Comparison of ENCODE assay signal across 8 mouse cellular contexts in the genomic region with DNA sequence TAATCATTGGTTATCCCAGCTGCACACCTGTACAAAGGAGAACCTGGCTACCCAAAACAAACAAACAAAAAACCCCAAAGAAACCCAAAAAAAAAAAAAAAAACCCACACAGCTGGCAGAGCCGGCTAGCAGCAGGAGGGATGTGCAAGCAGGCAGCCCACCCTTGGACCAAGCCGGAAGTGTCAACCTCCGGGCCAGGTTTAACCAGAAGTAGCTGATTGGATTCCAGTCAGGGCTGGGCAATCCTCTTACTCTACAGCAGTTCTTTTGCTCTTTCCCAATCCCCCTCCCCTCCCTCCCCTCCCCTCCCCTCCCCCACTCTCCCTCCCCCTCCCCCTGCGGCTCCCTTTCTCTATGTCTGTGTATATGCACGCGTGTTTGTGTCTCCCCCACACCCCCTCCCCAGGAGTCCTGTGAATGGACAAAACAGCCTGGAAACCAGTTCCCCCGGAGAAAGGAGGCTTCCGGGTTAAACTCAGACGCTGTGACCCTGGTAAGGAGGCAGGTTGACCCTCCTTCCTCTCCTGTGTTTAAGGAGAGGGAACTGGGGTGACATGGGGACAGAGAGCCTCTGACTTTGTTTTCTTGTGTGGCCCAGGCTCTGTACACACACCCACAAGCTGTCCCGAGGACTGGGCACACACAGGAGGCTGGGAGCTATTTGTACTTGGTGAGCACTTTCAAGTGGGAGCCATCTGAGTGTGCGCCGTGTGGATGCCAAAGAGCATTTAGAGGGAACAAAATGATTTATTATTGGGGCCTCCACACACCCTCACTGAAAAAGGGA.
DNase-seq lines count a peak whose midpoint lies in the region; ATAC-seq lines count a peak whose summit lies in the region.

No protein-coding gene starts in this region.

- DNase-seq in CD4-positive, CD25-positive, alpha-beta regulatory T cell, adult 2 months (ENCODE audit: low read depth, low spot score) = peak; percentile 40
- peak; percentile 65 for DNase-seq in embryo, embryonic 10 days (ENCODE audit: low spot score)
- DNase-seq in kidney, postnatal 14 days = peak; percentile 25
- DNase-seq in thymus, postnatal 25 days = peak; percentile 34
- DNase-seq in frontal cortex, postnatal 10 days (ENCODE audit: low spot score in 2 of 2) = no peak
- DNase-seq in layer of hippocampus, postnatal 10 days (ENCODE audit: low spot score in 2 of 2) = no peak
- no peak for DNase-seq in adrenal gland, postnatal 36 days

- peak; percentile 36 for ATAC-seq in megakaryocyte progenitor cell, adult 5-6 weeks (replicated peaks; ENCODE audit: poor library complexity)

Comparison
In these comparisons a context has a peak if more than half of its experiments do, and no peak if none do; other contexts are left out.
1. DNase-seq: peak in CD4-positive, CD25-positive, alpha-beta regulatory T cell, adult 2 months (single experiment), embryo, embryonic 10 days (single experiment), kidney, postnatal 14 days (single experiment) and thymus, postnatal 25 days (single experiment); none in frontal cortex, postnatal 10 days (0 of 2), layer of hippocampus, postnatal 10 days (0 of 2) and adrenal gland, postnatal 36 days (0 of 2).